Mouse (Mus musculus) thymus, postnatal 4 days (tissue): ENCODE results near the gene Etv6.
"Not testable (repeated sequence)": the region's sequence is repeated elsewhere in the genome, so short reads cannot be mapped to it uniquely, and the experiment has no call there.

Source experiments
- DNase-seq: peaks from one replicate; pipeline ENCODE4 v3.0.0; 2021

The Etv6 gene

DNA sequence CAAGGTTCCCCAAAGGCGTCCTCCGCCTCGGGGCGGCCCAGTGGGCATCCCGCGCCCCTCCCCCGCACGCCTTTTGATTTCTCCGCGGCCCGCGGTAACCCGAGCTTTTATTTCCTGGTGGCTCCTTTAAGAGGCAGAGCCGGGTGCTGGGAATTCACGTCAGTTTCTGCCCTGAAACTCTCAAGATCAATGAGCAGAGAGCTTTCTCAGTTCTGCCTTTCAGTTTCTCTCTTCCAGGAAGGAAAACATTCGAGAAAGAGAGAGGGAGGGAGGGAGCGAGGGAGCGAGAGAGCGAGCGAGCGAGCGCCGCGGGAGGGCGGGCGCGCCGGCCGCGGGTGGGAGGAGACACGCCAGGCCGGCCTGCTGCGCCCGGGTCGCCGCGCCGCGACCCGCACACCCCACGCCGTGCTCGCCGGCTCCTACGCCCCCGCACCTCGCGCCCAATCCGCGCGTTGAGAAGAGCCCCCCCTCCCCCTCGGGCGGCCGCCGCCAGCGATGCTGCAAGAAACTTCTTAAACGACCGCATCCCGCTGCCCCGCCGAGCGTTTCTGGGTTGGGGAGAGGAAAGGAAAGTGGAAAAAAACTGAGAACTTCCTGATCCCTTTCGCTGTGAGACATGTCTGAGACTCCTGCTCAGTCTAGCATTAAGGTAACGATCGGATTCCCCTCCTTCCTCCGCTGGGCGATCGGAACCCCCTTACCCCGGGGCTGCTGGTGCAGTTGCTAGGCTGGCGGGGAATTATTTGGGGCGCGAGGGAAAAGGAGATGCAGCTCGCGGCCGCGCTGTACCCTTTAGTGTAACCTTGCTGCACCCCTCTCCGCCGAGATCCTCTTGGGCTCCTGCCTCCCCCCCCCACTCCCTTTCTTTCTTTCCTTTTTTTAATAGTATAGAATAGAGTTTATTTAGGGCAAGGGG is at the start of gene Etv6:
Gene Etv6 (plus strand): TSS at position 211 of the 916 bp plus-strand sequence.
- peak; percentile 82 for DNase-seq

DNA sequence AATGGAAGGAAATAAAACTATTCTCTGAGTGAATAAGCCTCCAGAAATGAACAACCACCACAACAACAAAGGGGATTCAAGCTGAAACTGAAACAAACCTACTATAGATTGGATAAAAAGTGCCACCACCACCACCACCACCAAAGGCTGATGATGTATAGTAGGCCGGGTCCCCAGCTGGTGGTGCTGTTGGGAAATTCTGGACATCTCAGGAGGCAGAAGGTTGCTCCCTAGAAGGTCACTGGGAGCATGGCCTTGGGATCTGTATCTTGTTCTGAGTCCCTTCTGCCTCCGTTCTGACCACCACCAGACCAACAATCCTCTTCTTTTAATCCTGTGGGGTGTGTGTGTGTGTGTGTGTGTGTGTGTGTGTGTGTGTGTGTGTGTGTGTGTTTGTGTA is 49.3 kb upstream of the Etv6 start:
- DNase-seq, result no peak

DNA sequence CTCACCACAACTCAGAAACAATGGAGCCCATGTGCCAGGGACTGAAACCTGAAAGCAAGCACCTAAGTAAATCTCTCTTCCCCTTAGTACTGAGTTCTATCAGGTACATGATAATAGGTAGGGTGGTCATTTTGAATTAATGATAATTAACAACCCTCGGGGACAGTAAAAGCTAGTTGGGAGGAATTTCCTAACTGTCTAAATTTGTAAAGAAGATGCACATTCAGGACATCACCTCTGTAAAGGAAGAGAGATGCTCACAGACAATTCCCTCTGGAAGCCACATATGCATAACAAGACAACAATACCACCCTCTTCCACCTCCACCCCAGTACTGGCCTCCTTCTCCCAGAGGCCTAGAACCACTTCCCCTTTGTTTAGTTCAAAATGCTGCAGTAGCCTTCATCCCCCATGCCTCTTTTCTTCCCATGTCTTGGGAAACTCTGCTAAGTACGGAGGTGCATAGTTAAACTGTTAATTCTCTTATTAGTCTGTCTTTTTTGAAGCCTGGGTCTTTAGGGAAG is 48.4 kb upstream of the Etv6 start:
- DNase-seq, result no peak

DNA sequence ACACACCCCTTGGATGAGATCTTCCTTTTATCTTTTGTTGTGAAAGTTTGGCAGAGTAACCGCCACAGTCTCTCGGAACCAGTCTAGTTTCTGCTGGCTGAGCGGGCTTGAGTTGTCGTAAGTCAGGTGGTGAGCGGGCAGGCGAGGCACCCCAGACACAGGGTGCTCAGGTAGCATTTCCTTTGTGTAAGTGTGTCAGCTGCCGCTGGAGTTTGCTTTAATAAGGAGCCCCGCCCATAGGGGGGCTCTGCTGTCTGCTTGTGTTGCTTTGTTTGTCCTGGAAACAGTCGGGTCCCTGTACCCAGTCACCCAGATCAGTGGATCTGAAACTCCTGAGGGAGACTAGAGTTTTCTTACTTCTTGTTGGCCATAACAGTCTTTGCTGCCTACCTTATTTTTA is 47.5 kb upstream of the Etv6 start:
- DNase-seq, result peak; percentile 13

DNA sequence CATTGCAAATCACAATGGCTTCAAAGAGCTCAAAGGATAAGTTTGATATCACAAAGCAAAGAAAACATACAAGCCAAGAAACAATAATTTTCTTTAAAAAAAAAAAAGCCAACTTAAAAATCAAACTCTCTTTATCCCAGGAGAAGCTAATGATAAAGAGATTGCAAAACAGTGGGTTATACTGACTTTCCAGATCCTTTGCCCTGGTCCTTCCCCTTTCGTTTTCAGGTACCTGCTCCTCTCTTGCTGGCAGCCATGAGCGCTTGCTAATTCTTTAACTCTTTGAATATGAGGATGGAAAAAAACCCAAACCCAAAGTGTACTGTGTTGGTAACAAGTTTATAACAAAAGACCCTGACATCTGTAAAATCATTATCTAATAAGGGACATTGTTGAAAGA is 38.0 kb upstream of the Etv6 start:
- DNase-seq, result no peak

DNA sequence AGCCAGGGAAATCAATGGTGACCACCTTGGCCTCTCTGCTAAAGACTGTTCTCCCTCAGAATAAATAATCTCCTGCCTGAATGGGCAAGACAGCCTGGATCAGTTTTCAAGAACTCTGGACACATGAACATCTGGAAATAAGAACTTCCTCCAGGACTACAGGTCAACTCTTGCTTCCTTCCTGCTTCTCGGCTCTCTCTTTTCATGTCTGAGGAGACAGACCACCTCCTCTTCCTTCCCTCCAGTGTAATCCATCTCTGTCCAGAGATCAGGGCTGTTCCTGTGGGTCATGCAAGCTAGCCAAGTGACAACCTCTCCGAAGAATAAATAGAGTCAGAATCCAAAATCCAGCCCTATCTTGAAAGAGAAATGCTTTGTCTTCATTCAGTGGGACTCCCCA is 37.6 kb upstream of the Etv6 start:
- DNase-seq, result no peak

DNA sequence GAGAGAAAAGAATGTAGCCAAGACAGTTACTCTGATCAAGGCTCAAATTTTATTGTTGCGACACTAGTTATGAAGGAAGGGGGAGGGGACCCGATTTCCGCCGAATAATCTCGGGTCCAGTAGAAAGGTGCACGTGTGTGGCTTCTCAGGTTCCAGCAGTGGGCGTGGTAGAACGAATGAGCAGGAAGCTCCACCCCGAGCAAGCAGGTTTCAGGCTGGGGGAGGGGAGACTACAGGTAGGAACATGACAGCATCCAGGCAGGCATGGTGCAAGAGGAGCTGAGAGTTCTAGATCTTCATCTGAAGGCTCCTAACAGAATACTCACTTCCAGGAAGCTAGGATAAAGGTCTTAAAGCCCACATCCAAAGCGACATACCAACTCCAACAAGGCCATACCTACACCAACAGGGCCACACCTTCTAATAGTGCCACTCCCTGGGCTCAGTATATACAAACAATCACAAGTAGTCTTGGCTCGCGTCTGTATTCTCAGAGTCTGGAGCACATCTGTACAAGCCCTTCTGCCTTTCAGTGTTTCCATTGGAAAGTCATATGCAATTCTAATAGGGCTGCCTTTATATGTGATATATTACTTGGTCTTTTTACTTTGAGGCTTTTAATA is 20.9 kb upstream of the Etv6 start:
- DNase-seq, result not testable (repeated sequence)

DNA sequence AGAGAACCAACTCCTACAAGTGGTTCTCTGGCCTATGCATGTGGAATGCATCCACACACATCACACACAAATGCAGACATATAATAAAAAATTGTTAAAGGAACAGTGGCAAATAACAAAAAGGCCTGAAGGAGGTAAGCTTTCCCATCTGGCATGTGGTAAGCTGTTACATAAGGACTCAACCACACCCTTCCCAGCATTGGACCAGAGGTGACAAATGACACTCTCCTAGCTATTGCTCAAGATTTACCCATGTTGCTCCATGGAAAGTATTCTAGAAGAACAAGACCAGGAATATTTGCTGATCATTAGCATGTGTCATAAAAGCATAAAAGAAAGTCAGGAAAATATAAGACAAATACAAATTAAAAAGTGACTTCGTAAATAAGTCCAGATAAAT is 16.7 kb upstream of the Etv6 start:
- DNase-seq, result no peak

DNA sequence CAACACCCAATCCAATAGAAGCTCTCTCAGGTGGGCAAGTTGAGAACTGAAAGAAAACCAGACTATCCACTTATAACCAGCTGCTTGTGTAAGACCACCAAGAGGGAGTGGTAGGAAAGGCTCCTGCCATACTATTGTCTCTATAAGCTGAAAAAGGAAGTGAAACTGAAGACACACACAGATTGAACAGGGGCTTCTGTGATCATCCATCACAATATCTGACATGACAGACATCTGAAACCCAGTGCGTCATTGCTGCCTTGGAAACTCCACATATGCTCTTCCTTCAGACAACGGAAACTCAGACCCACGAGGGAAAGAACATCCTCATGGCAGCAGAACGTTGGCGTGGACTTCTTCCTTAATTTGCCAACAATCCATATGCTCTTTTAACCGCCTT is 14.7 kb upstream of the Etv6 start:
- no peak for DNase-seq

DNA sequence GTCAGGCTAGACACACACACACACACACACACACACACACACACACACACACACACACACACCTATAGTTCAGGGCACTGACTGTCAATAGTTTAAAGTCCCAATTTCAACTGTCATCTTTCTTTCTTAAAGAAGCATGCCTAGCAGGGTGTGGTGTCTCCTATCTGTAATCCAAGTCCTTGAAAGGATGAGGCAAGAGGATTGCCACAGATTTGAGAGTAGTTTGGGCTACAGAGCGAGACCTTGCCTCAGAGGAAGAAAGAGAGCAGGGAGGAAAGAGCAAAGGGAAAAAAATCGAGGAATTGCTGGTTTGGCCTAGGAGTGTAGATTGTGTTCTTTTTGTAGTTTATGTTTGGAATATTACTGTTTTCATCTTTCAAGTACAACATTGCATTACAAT is 9.2 kb upstream of the Etv6 start:
- DNase-seq, result no peak

DNA sequence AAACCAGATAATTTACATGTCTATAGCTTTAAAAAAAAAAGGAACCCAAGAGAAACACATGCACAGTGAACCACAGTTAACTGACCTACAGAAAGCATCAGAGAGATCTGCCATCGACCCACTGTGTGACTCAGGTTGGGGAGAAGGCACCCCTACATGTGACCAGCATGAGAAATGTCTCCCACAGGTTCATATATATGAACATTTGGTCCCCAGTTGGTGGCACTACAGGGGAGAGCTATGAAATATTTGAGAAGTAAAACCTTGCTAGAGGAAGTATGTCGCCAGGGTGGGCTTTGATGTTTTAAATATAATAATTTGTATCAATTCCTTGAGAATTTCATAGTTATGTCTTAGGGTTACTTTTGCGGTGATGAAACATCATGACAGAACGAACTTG is 8.5 kb upstream of the Etv6 start:
- DNase-seq, result no peak

DNA sequence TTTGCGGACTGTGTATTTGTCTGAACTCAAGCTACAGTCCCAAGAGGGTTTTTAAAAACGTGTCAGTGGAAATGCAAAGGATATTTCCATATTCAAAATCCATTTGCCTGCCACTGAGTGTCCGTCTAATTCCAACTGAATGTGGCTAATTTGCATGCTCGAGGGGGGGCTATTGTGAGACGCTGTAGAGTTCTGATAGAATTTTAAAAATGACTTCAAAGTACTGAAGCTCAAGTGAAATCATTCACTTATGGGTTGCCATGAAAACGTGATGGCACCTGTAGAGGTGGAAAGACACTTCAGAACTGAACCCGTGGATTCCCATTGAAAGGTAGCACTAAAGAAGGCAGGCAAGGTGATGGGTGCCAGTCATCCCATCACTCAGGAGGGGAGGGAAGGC is 3.0 kb upstream of the Etv6 start:
- DNase-seq, result no peak

DNA sequence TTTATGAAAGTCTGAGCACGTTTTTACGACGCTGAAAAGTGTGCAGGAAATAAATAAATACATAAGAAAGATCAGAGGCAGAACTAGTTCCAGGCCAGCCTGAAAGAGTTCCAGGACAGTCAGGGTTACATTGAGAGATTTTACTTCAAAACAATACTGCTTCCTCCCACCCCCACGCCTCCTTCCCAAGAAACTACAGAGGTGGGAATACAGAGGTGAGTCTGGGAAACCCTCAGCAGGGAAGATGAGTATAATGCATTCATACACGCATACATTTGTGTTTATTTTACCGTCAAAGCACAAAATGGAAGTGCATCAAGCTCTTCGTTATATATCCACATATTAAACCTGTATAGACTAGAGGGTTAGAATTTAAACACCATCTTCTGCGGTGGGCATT is 1.1 kb upstream of the Etv6 start:
- DNase-seq, result no peak

DNA sequence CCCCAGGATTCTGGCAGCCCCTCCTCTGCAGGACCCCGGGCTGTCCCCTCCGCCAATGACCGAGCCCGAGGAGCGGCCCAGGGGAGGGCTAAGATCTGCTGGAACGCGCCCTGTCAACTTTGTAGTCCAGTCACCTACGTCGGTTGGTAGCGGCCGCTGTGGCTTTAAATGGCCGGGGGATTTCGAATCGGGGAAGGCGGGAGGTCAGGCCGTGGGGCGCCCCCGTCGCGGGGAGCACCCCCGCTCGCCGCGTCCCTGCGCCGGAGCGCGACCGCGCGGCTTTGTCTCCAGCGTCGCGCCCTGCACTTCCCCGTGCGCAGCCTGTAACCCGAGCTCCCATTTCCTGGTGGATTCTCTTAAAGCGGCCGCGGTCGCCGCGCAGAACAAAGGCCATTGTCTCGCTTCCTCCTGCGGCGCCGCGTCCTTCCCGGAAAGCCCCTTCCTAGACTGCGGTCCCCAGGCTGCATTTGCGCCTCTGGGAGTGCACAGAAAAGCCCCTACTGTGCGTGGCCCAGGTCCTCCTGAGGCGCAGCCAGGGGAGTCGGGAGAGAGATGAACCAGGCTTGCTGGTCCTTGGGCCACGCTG is 503 bp upstream of the Etv6 start:
- peak; percentile 76 for DNase-seq

DNA sequence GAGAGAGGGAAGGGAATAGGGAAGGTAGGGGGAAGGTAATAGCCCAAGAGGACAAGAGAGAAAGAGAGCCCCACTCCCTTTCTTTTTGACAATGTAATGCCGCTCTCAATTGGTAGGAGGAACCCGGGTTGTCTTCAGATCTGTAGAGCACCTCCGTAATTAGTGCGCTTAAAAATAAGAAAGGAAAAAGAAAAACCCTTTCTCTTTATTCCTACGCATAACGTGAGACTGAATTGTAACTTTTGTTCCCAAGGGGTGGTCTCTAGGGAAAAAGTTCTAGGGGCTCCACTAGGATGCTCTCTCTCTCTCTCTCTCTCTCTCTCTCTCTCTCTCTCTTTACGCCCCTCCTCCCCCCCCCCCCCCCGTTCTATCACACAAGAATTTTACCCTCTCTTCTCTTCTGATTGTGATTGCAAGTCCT is 1.0 kb downstream of the Etv6 start:
- no peak for DNase-seq

DNA sequence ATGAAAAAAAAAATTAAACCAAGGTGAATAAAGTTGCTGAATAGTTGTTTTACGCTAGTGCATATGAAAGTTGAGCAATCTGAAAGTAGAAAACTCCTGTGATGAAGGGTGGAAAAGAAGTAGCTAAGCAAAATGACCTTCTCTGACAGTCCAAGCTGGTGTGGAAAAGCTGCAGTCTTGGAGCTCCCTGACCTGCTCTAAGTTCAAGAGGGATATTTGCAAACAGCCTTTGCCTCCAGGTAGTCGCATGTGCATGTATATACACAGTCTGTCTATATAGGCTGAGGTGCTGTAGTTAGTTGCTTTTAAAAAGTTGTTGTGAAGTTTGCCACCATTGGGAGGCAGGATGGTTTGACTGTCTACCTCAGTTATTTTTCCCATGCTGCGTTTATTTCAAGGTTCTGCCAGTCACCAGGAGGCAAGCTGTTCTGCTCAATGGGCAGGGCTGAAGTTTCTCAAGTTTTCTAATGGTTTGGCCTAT is 1.5 kb downstream of the Etv6 start:
- DNase-seq, result no peak

DNA sequence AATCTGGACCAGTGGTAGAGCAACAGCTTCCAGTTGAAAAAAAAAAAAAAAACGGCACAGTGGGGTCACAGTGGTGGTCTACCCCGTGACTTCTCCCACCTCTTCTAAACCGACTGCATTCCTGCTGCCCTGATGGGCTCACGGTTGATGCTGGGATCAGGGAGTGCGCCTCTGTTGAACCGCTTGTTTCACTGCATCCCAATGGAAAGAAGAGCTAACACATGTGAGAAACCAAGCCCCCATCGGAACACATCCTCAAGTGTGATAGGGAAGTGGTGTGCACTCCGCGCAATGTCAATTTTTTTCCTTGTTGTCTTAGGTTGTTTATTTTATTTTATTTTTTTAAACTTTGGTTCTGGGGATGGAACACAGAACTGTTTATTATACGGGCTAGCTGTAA is 2.5 kb downstream of the Etv6 start:
- DNase-seq, result no peak

DNA sequence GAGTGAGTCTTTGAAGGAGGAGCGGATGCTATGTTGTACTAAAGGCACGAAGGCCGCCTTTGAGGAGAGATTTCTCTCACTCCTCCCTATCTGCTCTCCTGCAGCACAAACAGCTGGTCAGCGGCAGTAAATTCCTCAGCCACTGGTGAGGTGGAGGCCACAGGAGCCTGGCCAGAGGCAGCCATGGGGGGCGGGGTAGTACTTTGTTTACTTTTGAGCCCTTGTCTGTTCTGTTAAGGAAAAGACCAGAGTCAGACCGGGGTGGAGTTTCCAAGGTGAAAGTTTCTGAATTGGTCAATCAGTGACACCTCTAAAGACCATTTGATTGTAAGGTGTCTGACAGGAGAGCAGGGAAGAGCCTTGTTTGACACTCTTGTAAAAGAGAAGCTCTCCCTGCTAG is 3.4 kb downstream of the Etv6 start:
- no peak for DNase-seq

DNA sequence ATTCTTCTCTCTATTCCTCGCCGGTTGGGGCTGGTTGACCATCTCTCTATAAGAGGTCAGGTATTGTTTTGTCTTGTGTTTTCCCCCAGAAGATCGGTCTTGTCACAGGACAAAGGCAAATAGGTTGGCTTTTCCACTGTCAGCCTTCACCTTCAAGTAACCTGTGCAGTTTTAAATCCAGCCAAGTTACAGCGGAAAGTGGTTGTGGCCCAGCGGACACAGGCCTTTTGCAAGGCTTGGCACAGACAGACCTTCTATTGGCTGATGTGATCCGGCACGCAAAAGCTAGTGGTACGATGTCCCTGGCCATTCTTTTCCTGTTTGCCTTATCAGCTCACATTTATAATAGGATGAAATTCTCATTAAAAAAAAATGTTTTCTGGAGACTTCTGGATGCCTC is 3.9 kb downstream of the Etv6 start:
- no peak for DNase-seq

DNA sequence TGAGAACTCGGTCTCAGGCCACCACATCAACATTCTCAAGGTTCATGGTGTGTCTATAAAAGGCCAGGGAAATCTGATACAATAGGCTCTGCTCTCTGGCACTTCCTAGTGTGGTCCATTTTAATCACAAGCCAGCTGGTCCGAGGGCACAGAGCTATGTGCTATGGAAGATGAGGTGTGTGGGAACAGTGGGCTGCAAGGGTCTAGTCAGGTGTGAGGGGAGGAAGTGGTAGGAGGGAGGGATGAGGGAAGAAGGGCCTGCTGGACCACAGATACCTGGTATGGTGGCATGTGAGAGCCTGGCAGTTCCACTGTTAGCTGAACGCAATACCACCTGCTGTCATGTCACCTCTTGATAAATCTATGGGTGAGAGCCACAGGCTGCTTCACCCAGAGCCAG is 4.8 kb downstream of the Etv6 start:
- no peak for DNase-seq

DNA sequence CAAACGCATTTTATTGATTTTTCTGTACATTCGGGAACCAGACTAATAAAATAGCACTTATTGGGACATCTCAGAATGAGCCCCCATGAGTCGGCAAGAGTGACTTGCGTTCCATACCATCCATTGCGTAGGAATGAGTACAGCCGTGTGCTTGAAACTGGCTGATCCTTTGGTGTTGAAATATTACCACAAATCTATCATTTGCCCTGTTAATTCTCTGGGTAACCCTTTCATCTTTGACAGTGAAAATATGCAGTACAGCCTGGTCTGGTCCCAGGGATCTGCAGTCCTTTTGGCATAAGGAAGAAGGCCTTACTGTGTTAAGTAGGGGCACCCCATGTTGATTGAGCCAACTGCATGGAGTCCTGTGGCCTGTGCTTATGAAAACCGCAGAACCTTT is 5.8 kb downstream of the Etv6 start:
- no peak for DNase-seq

DNA sequence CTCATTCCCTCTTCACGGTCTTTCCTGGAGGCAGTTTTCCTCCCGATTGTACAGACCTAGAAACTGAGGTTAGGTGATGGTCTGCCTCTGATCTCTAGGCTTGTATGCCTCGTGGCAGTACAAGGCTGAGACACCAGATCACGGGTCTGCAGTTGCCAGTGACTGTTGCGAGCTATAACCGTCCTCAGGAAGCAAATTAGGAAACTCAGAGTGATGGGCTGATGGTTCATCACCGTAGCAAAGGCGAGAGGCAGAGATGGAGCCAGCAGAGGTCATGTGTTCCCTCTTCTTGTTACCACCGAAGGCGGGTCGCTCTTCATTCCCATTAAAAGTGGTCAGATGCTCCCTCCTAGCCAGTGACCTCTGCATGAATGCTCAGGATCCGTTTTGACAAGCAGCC is 6.4 kb downstream of the Etv6 start:
- DNase-seq, result no peak

DNA sequence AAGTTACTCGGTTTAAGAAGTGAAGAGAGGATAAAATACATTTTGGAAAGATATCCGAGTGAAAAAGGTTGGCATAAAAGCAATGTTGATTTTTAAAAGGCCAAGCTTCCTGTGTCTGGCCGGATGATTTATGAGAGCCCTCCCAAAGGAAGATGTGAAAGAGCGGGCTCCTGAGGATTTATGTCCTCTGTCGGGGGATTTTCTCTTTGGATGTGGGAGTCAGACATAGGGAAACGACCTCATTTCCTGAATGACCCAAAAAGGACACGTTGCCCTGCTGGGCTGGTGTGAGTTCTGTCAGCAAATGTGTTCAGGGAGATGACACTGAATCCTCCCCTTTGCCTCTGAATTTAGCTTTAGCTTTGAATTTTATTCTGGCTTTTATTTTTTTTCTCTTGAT is 8.0 kb downstream of the Etv6 start:
- DNase-seq, result no peak
